Mouse (Mus musculus) macrophage (primary cell): Measurements from ENCODE around the gene Rala. TPM values are rescaled to one million over a fixed set of nuclear protein-coding genes. Genes with fewer than 3 reads are reported as not detected.
"Not testable (repeated sequence)": the region's sequence is repeated elsewhere in the genome, so short reads cannot be mapped to it uniquely, and the experiment has no call there.

Source experiments
- H3K27ac ChIP-seq: fragments of 350-480 bp; formaldehyde crosslinking; 2 replicates; pipeline ENCODE4 v1.9.0; 2021
- H3K36me3 ChIP-seq: fragments of 350-480 bp; formaldehyde crosslinking; 2 replicates; pipeline ENCODE4 v1.9.0; 2021; ENCODE audit errors: inconsistent target
- H3K4me3 ChIP-seq: fragments of 350-480 bp; formaldehyde crosslinking; 2 replicates; pipeline ENCODE4 v1.9.0; 2021; ENCODE audit errors: inconsistent target
- H3K79me2 ChIP-seq: fragments of 350-480 bp; formaldehyde crosslinking; 2 replicates; pipeline ENCODE4 v1.9.0; 2021; ENCODE audit errors: inconsistent target
- WGBS: methylation state at CpG from one replicate; pipeline ENCODE4 v1.1.7; 2026; ENCODE audit warnings: inconsistent platforms; ENCODE audit not compliant: missing documents; 5-methylcytosine and 5-hydroxymethylcytosine counted together
- polyA plus RNA-seq: library from polyadenylated mRNA; stranded (reverse); fragments of 250-400 nt; gene quantifications from 3 replicates; pipeline ENCODE4 v1.2.4, GENCODE M21; 2018; ENCODE audit warnings: inconsistent platforms
- total RNA-seq, 78 experiments: library from RNA; depleted of rRNA; stranded (reverse); fragments of 250-400 nt; gene quantifications; 1 replicate in 9 of 78; 2 replicates in 24 of 78; 3 replicates in 43 of 78; 4 replicates in 2 of 78; pipeline ENCODE4 v1.2.4; 2018; ENCODE audit warnings: inconsistent platforms in 56 of 78

Gene Rala
- 10 to 100 TPM in 25 of 26 experiments, 1 to 10 TPM in 1; 7.9 to 33.8 (median 17.9) TPM for total RNA-seq (2018; cell fraction: chromatin; rRNA removed)
- total RNA-seq (2018; cell fraction: cytosol; rRNA removed): 10 to 100 TPM; 40.1 to 64.5 (median 50.7) TPM
- 10 to 100 TPM; 13.9 to 44.4 (median 28.6) TPM for total RNA-seq (2018; cell fraction: nucleus; rRNA removed)
- polyA plus RNA-seq: 36.3 to 69.1 TPM (median 40.8 TPM) in 3 replicates

GRCm38 (mm10) chr13:17944078-17944917, at the start of gene Rala:
TSS of gene Rala (minus strand) at chr13:17944239.
- 18% methylated on average over 32 of the region's 69 CpGs for WGBS
- Histone ChIP-seq H3K36me3 (no peaks in the 10 kb centered on the region), H3K79me2 (peaks cover 42% of the 10 kb centered on the region), H3K27ac (peak within 1 kb of the TSS; percentile 56), H3K4me3 (peak within 1 kb of the TSS; percentile 72)

- WGBS: 32% methylated on average over 7 of the region's 7 CpGs
- Histone ChIP-seq H3K27ac (0 out of 2 replicates have a peak overlapping the region, but pooled peaks have one; percentile 8), H3K36me3 (no peaks in the 10 kb centered on the region; the same call in 1 of the 2 replicates), H3K4me3 (peak overlapping the region; percentile 89), H3K79me2 (peaks cover 12% of the 10 kb centered on the region)
Measured at GRCm38 (mm10) chr13:17993515-17993847, 49.4 kb upstream of the Rala start.

- under 1% methylated on average over 54 of the region's 54 CpGs for WGBS
- Histone ChIP-seq H3K36me3 (peaks cover under 1% of the 10 kb centered on the region), H3K27ac (peak within 1 kb of the TSS; percentile 46), H3K4me3 (peak within 1 kb of the TSS; percentile 89), H3K79me2 (peaks cover 12% of the 10 kb centered on the region)
Measured at GRCm38 (mm10) chr13:17992697-17993514, 48.9 kb upstream of the Rala start, which contains the start of gene Yae1d1. TSS of gene Yae1d1 (minus strand) at chr13:17993349.

GRCm38 (mm10) chr13:17992009-17992408, 48.0 kb upstream of the Rala start:
- no peak overlapping the region for H3K27ac ChIP-seq
- H3K79me2 ChIP-seq: peaks cover 12% of the 10 kb centered on the region
- peaks cover 10% of the 10 kb centered on the region for H3K36me3 ChIP-seq
- 67% methylated on average over 4 of the region's 4 CpGs for WGBS
- H3K4me3 ChIP-seq: peak overlapping the region; percentile 89

- H3K36me3 ChIP-seq: peaks cover 36% of the 10 kb centered on the region
Measured at GRCm38 (mm10) chr13:17983194-17983593, 39.2 kb upstream of the Rala start.

GRCm38 (mm10) chr13:17982634-17983033, 38.6 kb upstream of the Rala start:
- Histone ChIP-seq H3K27ac (no peak overlapping the region), H3K4me3 (no peak overlapping the region), H3K36me3 (peaks cover 33% of the 10 kb centered on the region), H3K79me2 (no peaks in the 10 kb centered on the region)
- 78% methylated on average over 5 of the region's 5 CpGs for WGBS

More at GRCm38 (mm10) chr13:17983194-17983593, 39.2 kb upstream of the Rala start:
- WGBS: 40% methylated on average over 4 of the region's 4 CpGs
- Histone ChIP-seq H3K79me2 (no peaks in the 10 kb centered on the region), H3K4me3 (no peak overlapping the region), H3K27ac (no peak overlapping the region)

GRCm38 (mm10) chr13:17976854-17977739, 33.1 kb upstream of the Rala start:
- 58% methylated on average over 8 of the region's 8 CpGs for WGBS
- H3K27ac ChIP-seq: peak overlapping the region; percentile 72
- H3K36me3 ChIP-seq: no peaks in the 10 kb centered on the region
- H3K4me3 ChIP-seq: peak overlapping the region; percentile 3; the same call in 1 of the 2 replicates
- H3K79me2 ChIP-seq: no peaks in the 10 kb centered on the region

- 0% methylated on average over 2 of the region's 2 CpGs for WGBS
Measured at GRCm38 (mm10) chr13:17975891-17976290, 31.9 kb upstream of the Rala start.

GRCm38 (mm10) chr13:17975457-17975856, 31.4 kb upstream of the Rala start:
- WGBS: 25% methylated on average over 1 of the region's 1 CpGs
- no peak overlapping the region for H3K27ac ChIP-seq
- no peaks in the 10 kb centered on the region for H3K36me3 ChIP-seq
- H3K4me3 ChIP-seq: no peak overlapping the region
- no peaks in the 10 kb centered on the region for H3K79me2 ChIP-seq

More at GRCm38 (mm10) chr13:17975891-17976290, 31.9 kb upstream of the Rala start:
- 0 out of 2 replicates have a peak overlapping the region, but pooled peaks have one; percentile 3 for H3K4me3 ChIP-seq
- no peaks in the 10 kb centered on the region for H3K79me2 ChIP-seq
- no peaks in the 10 kb centered on the region for H3K36me3 ChIP-seq
- peak overlapping the region; percentile 72 for H3K27ac ChIP-seq

GRCm38 (mm10) chr13:17974734-17975133, 30.7 kb upstream of the Rala start:
- Histone ChIP-seq H3K27ac (no peak overlapping the region), H3K79me2 (no peaks in the 10 kb centered on the region), H3K4me3 (no peak overlapping the region), H3K36me3 (no peaks in the 10 kb centered on the region)
- 83% methylated on average over 6 of the region's 9 CpGs for WGBS

- 44% methylated on average over 7 of the region's 7 CpGs for WGBS
- H3K27ac ChIP-seq: no peak overlapping the region
- no peaks in the 10 kb centered on the region for H3K36me3 ChIP-seq
- H3K79me2 ChIP-seq: no peaks in the 10 kb centered on the region
- H3K4me3 ChIP-seq: no peak overlapping the region
Measured at GRCm38 (mm10) chr13:17960613-17961012, 16.6 kb upstream of the Rala start.

- Histone ChIP-seq H3K4me3 (no peak overlapping the region), H3K36me3 (no peaks in the 10 kb centered on the region), H3K79me2 (no peaks in the 10 kb centered on the region), H3K27ac (no peak overlapping the region)
- 53% methylated on average over 1 of the region's 1 CpGs for WGBS
Measured at GRCm38 (mm10) chr13:17954282-17954681, 10.2 kb upstream of the Rala start.

GRCm38 (mm10) chr13:17950581-17950980, 6.5 kb upstream of the Rala start:
- not testable (repeated sequence) for H3K36me3 ChIP-seq, H3K79me2 ChIP-seq, H3K4me3 ChIP-seq, H3K27ac ChIP-seq
- WGBS: 88% methylated on average over 8 of the region's 8 CpGs

- no peaks in the 10 kb centered on the region for H3K79me2 ChIP-seq
- H3K27ac ChIP-seq: no peak overlapping the region
- no peaks in the 10 kb centered on the region for H3K36me3 ChIP-seq
- H3K4me3 ChIP-seq: no peak overlapping the region
- 75% methylated on average over 18 of the region's 18 CpGs for WGBS
Measured at GRCm38 (mm10) chr13:17949555-17949954, 5.5 kb upstream of the Rala start.
